Mouse (Mus musculus) spleen, postnatal 14 days (tissue): ENCODE results near the gene Gm3138.
"Not testable (repeated sequence)": the region's sequence is repeated elsewhere in the genome, so short reads cannot be mapped to it uniquely, and the experiment has no call there.

Experiments
- DNase-seq, 2 experiments: peaks; one replicate each; pipeline ENCODE4 v3.0.0; 2021 to 2022; ENCODE audit warnings: low spot score in 2 of 2

The Gm3138 gene

DNA sequence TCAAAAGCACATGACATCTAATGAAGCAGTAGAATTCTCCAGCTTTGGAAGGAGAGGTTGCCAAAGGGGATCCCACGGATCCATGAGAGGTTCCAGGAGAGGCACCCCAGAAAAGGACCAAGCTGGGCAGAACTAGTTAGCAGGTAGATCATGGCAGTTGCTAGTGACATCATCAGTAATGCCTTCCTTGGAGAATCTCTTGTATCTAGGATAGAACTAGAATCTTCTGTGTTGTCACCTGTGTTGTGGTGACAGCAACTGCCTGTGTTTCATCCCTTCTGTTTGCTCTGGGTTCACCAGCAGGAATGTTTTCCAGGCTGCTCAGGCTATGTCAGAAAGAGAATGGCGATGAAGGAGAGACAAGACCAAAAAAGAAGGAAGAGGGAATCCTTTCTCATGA is at the start of gene Gm3138:
Gene Gm3138 (plus strand): TSS at position 301 of the 400 bp plus-strand sequence.
- DNase-seq: not testable (repeated sequence)

DNA sequence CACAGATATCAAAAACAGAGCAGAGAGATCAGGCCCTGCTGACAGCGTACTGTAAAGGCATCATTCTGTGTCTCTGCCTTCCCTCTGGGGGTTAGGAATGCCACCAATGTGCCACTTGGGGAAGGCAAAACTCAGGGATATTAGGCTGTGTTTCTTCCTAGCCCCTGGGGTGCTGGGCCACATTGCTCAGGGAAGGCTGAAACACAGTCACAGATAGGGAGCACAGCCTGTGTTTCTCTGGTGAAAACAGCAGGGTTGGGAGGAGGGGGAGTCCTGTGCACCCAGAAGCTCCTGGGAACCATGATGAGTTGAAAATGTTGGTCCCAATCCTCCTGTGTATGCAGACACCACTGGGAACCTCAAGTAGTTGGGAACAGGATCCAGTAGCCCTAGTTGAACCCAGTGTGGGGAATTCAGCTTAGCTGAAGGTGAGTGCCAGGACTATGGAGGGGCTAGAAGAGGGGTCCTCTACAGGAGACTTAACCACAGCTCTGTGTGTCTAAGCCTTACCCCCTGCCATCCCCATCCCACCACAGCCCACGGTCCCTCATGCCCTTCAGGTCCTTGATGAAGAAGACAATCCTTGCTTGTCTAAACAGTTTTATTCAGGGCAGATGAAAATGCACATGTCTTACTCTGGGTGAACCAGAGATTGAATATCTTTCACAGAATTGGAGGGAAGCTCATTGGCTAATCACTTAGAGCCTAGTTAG is 20.0 kb downstream of the Gm3138 start:
- DNase-seq: not testable (repeated sequence)

DNA sequence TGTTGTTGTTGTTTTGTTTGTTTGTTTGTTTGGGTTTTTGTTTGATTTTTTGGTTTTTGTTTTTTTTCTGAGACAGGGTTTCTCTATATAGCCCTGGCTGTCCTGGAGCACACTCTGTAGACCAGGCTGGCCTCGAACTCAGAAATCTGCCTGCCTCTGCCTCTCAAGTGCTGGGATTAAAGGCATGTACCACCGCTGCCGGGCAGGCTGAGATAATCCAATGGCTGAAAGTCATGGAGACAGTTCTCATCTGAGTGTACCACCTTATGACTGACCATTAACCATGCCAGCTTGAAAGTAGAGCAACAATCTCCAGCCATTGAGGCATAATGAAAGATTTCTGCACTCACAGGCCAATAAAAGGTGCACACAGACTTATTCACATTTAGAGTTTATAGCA is 30.4 kb downstream of the Gm3138 start:
- not testable (repeated sequence) for DNase-seq
